ENCODE assay signal across 7 mouse cellular contexts in genomic region chr14:105502633-105502975, GRCm38 (mm10).
DNase-seq lines count a peak whose midpoint lies in the region; ATAC-seq lines count a peak whose summit lies in the region.

No protein-coding gene starts in this region.

- no peaks in the 10 kb centered on the region for H3K9me3 ChIP-seq in liver, embryonic 11.5 days (ENCODE audit: control insufficient read depth, low read length)
- H3K9me3 ChIP-seq in liver, embryonic 12.5 days (replicated peaks): no peaks in the 10 kb centered on the region
- no peaks in the 10 kb centered on the region for H3K9me3 ChIP-seq in forebrain, embryonic 10.5 days
- H3K9me3 ChIP-seq in limb, embryonic 10.5 days (replicated peaks): no peaks in the 10 kb centered on the region
- no peaks in the 10 kb centered on the region for H3K9me3 ChIP-seq in stomach, embryonic 14.5 days (ENCODE audit: control insufficient read depth, low read depth, low read length)

- 31% methylated on average over 11 of the region's 11 CpGs for WGBS in liver, embryonic 11.5 days
- 45% methylated on average over 11 of the region's 11 CpGs for WGBS in liver, embryonic 12.5 days (ENCODE audit: insufficient replicate concordance)
- WGBS in forebrain, embryonic 10.5 days: 4% methylated on average over 11 of the region's 11 CpGs
- 10% methylated on average over 11 of the region's 11 CpGs for WGBS in limb, embryonic 10.5 days
- WGBS in stomach, embryonic 14.5 days: 21% methylated on average over 11 of the region's 11 CpGs

- H3K36me3 ChIP-seq in liver, embryonic 11.5 days (ENCODE audit: control insufficient read depth, insufficient read depth, low read length): no peaks in the 10 kb centered on the region
- no peaks in the 10 kb centered on the region for H3K36me3 ChIP-seq in liver, embryonic 12.5 days
- H3K36me3 ChIP-seq in forebrain, embryonic 10.5 days (replicated peaks): no peaks in the 10 kb centered on the region
- H3K36me3 ChIP-seq in limb, embryonic 10.5 days: no peaks in the 10 kb centered on the region
- H3K36me3 ChIP-seq in stomach, embryonic 14.5 days (ENCODE audit: control insufficient read depth, insufficient read depth, low read length): no peaks in the 10 kb centered on the region

- H3K27ac ChIP-seq in liver, embryonic 11.5 days (ENCODE audit: low read depth, low read length): no peak overlapping the region
- no peak overlapping the region for H3K27ac ChIP-seq in liver, embryonic 12.5 days
- peak overlapping the region; percentile 70 for H3K27ac ChIP-seq in forebrain, embryonic 10.5 days
- H3K27ac ChIP-seq in limb, embryonic 10.5 days: peak overlapping the region; percentile 75; the same call in 1 of the 2 replicates
- no peak overlapping the region for H3K27ac ChIP-seq in stomach, embryonic 14.5 days (ENCODE audit: low read length)

- ATAC-seq in liver, embryonic 11.5 days (replicated peaks; ENCODE audit: low FRiP score): no peak
- no peak for ATAC-seq in liver, embryonic 12.5 days
- no peak for ATAC-seq in stomach, embryonic 14.5 days (ENCODE audit: insufficient number of reproducible peaks, insufficient read depth, low FRiP score, low read depth)
- no peak for ATAC-seq in cerebellum, adult (ENCODE audit: insufficient number of reproducible peaks, low FRiP score, low TSS enrichment)

- no peak for DNase-seq in liver, embryonic 11.5 days (ENCODE audit: low spot score)
- DNase-seq in forebrain, embryonic 10.5 days (ENCODE audit: extremely low spot score, low spot score): peak; percentile 38
- peak; percentile 43 for DNase-seq in limb, embryonic 10.5 days (ENCODE audit: low spot score)
- no peak for DNase-seq in right cerebral cortex, adult 18-20 months

- peak overlapping the region; percentile 12; the same call in 1 of the 2 replicates for H3K4me2 ChIP-seq in liver, embryonic 11.5 days
- H3K4me2 ChIP-seq in liver, embryonic 12.5 days: no peak overlapping the region
- peak overlapping the region; percentile 11 for H3K4me2 ChIP-seq in stomach, embryonic 14.5 days (replicated peaks; ENCODE audit: low read depth, low read length)

- no peak overlapping the region for H3K4me3 ChIP-seq in liver, embryonic 11.5 days (ENCODE audit: low read depth, low read length)
- H3K4me3 ChIP-seq in liver, embryonic 12.5 days: no peak overlapping the region
- peak overlapping the region; percentile 38 for H3K4me3 ChIP-seq in forebrain, embryonic 10.5 days
- H3K4me3 ChIP-seq in limb, embryonic 10.5 days: 0 out of 2 replicates have a peak overlapping the region, but pooled peaks have one; percentile 8
- H3K4me3 ChIP-seq in stomach, embryonic 14.5 days (ENCODE audit: low read depth, low read length): no peak overlapping the region

- peaks cover 5% of the 10 kb centered on the region for H3K27me3 ChIP-seq in liver, embryonic 11.5 days (replicated peaks; ENCODE audit: control insufficient read depth, insufficient read depth, low read length)
- H3K27me3 ChIP-seq in liver, embryonic 12.5 days (replicated peaks): peaks cover 11% of the 10 kb centered on the region
- peaks cover 63% of the 10 kb centered on the region for H3K27me3 ChIP-seq in forebrain, embryonic 10.5 days (ENCODE audit: poor library complexity, severe bottlenecking)
- peaks cover 23% of the 10 kb centered on the region; the same call in 1 of the 2 replicates for H3K27me3 ChIP-seq in limb, embryonic 10.5 days (ENCODE audit: low read depth, poor library complexity, severe bottlenecking)
- H3K27me3 ChIP-seq in stomach, embryonic 14.5 days (ENCODE audit: control insufficient read depth, insufficient read depth, low read length): no peaks in the 10 kb centered on the region

- H3K9ac ChIP-seq in liver, embryonic 11.5 days (ENCODE audit: low read depth, low read length): no peak overlapping the region
- no peak overlapping the region for H3K9ac ChIP-seq in liver, embryonic 12.5 days
- no peak overlapping the region for H3K9ac ChIP-seq in stomach, embryonic 14.5 days (replicated peaks; ENCODE audit: low read depth, low read length)

- no peaks in the 10 kb centered on the region for H3K4me1 ChIP-seq in liver, embryonic 11.5 days (replicated peaks; ENCODE audit: control insufficient read depth, insufficient read depth, low read length)
- H3K4me1 ChIP-seq in liver, embryonic 12.5 days: peaks cover 5% of the 10 kb centered on the region; the same call in 1 of the 2 replicates
- H3K4me1 ChIP-seq in forebrain, embryonic 10.5 days: peaks cover 68% of the 10 kb centered on the region
- peaks cover 73% of the 10 kb centered on the region for H3K4me1 ChIP-seq in limb, embryonic 10.5 days
- H3K4me1 ChIP-seq in stomach, embryonic 14.5 days (ENCODE audit: control insufficient read depth, insufficient read depth, low read length): peaks cover 21% of the 10 kb centered on the region

Comparison
In these comparisons a context has a peak if more than half of its experiments do, and no peak if none do; other contexts are left out.
1. DNase-seq: peak in forebrain, embryonic 10.5 days (single experiment) and limb, embryonic 10.5 days (single experiment); none in liver, embryonic 11.5 days (single experiment) and right cerebral cortex, adult 18-20 months (single experiment).
2. H3K27ac ChIP-seq: peak in forebrain, embryonic 10.5 days (single experiment) and limb, embryonic 10.5 days (single experiment); none in liver, embryonic 11.5 days (single experiment), liver, embryonic 12.5 days (single experiment) and stomach, embryonic 14.5 days (single experiment).
3. H3K4me3 ChIP-seq: peak in forebrain, embryonic 10.5 days (single experiment) and limb, embryonic 10.5 days (single experiment); none in liver, embryonic 11.5 days (single experiment), liver, embryonic 12.5 days (single experiment) and stomach, embryonic 14.5 days (single experiment).